Mouse (Mus musculus) brain, embryonic 14.5 days (tissue): ENCODE results near the gene Gadd45b.

Source experiments
- CTCF ChIP-seq: fragments of 200-500 bp; IDR thresholded peaks from 2 replicates; pipeline ENCODE4 v1.5.1; 2012; ENCODE audit warnings: inconsistent platforms, mild to moderate bottlenecking, moderate library complexity, borderline replicate concordance; ENCODE audit not compliant: insufficient read depth, insufficient read length; ENCODE audit errors: extremely low read depth
- POLR2A ChIP-seq: fragments of 200-500 bp; IDR thresholded peaks from 2 replicates; pipeline ENCODE4 v1.6.1; 2012; ENCODE audit warnings: mild to moderate bottlenecking, inconsistent platforms, borderline replicate concordance; ENCODE audit not compliant: poor library complexity, insufficient read depth, insufficient read length, severe bottlenecking; ENCODE audit errors: extremely low read depth

- TF ChIP-seq POLR2A (no peak), CTCF (no peak)
Measured at GRCm38 (mm10) chr10:80963031-80963975, 33.4 kb downstream of the Gadd45b start.
